Mouse (Mus musculus): ENCODE results near the gene Gm20708.

DNA sequence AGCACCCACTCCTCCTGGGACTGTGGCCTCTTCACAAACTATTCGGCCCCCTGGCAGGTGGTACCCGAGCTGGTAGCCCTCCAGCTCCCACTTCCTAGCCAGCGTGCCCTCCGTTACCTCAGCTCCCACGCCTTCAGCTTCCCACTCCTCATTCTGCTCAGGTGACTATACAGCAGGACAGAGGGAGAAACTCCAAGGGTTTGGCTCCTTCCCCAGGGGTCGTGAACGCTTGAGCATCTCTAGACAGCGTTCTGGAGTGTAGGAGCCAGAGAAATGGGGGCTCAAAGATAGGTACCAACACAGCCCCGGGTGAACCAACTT lies 18.1 kb upstream of the Gm20708 start:
- TF ChIP-seq CTCF (IDR thresholded peaks at IDR 0.05; ENCODE audit: extremely low read depth, insufficient read depth, low read length) = no peak
- no peak for TF ChIP-seq POLR2A (IDR thresholded peaks at IDR 0.05; ENCODE audit: extremely low read depth, insufficient read depth, low read length)
